Mouse (Mus musculus) kidney, embryonic 14.5 days (tissue): Measurements from ENCODE around the gene 1520401A03Rik. TPM values are rescaled to one million over a fixed set of nuclear protein-coding genes. Genes with fewer than 3 reads are reported as not detected.

Experiments
- ATAC-seq: fragments of 200-750 bp; cut with Nextera tagmentation; 2 replicates; pipeline ENCODE4 v1.8.0; 2017; ENCODE audit warnings: moderate number of reproducible peaks, mild to moderate bottlenecking, moderate TSS enrichment, moderate library complexity; ENCODE audit not compliant: low FRiP score, low TSS enrichment
- H3K27ac ChIP-seq: fragments of 300-500 bp; sonication (generic); 2 replicates; pipeline ENCODE4 v1.5.1; 2014; ENCODE audit warnings: low read depth, mild to moderate bottlenecking, low read length, moderate library complexity, mixed read lengths
- H3K27me3 ChIP-seq: fragments of 300-500 bp; sonication (generic); 2 replicates; pipeline ENCODE4 v1.6.1; 2014; ENCODE audit warnings: mild to moderate bottlenecking, low read length; ENCODE audit not compliant: control insufficient read depth, insufficient read depth
- H3K36me3 ChIP-seq: fragments of 300-500 bp; sonication (generic); 2 replicates; pipeline ENCODE4 v1.6.1; 2014; ENCODE audit warnings: low read length, mixed read lengths; ENCODE audit not compliant: control insufficient read depth, insufficient read depth
- H3K4me1 ChIP-seq: fragments of 300-500 bp; sonication (generic); 2 replicates; pipeline ENCODE4 v1.6.1; 2014; ENCODE audit warnings: low read length, mixed read lengths; ENCODE audit not compliant: control insufficient read depth, insufficient read depth
- H3K4me2 ChIP-seq: fragments of 300-500 bp; sonication (generic); replicated peaks from 2 replicates; pipeline ENCODE4 v1.6.1; 2014; ENCODE audit warnings: low read depth, mild to moderate bottlenecking, low read length
- H3K4me3 ChIP-seq: fragments of 300-500 bp; sonication (generic); 2 replicates; pipeline ENCODE4 v1.5.1; 2014; ENCODE audit warnings: mild to moderate bottlenecking, low read length
- H3K9ac ChIP-seq: fragments of 300-500 bp; sonication (generic); 2 replicates; pipeline ENCODE4 v1.6.1; 2014; ENCODE audit warnings: low read depth, mild to moderate bottlenecking, low read length, moderate library complexity
- H3K9me3 ChIP-seq: fragments of 300-500 bp; sonication (generic); 2 replicates; pipeline ENCODE4 v1.6.1; 2016; ENCODE audit warnings: low read length; ENCODE audit not compliant: control insufficient read depth
- WGBS: fragments of 180-500 bp; shearing (Covaris S2); extraction: QIAGEN DNeasy Blood & Tissue Kit; methylation state at CpG from one replicate; pipeline ENCODE4 v1.1.7; 2014; 5-methylcytosine and 5-hydroxymethylcytosine counted together
- polyA plus RNA-seq: library from polyadenylated mRNA; unstranded; fragments of >200 nt; fragmentation: Nextera tagmentation; extraction: Ambion mirVana; gene quantifications from 2 replicates; pipeline ENCODE4 v1.2.1, GENCODE M21; 2014

1520401A03Rik gene
- polyA plus RNA-seq, 1 experiment from 2014 or later: 0.15 TPM

- Histone ChIP-seq H3K9ac (peak overlapping the region; percentile 57; the same call in 1 of the 2 replicates), H3K27me3 (peaks cover 27% of the 10 kb centered on the region), H3K27ac (no peak overlapping the region), H3K36me3 (no peaks in the 10 kb centered on the region), H3K4me3 (peak overlapping the region; percentile 41), H3K9me3 (no peaks in the 10 kb centered on the region), H3K4me1 (peaks cover 44% of the 10 kb centered on the region; the same call in 1 of the 2 replicates), H3K4me2 (peak overlapping the region; percentile 56)
- no peak for ATAC-seq
- whole genome bisulfite sequencing: 66% methylated on average over 9 of the region's 9 CpGs
Observed at GRCm38 (mm10) chr17:23680336-23680735, 42.2 kb downstream of the 1520401A03Rik start.

DNA sequence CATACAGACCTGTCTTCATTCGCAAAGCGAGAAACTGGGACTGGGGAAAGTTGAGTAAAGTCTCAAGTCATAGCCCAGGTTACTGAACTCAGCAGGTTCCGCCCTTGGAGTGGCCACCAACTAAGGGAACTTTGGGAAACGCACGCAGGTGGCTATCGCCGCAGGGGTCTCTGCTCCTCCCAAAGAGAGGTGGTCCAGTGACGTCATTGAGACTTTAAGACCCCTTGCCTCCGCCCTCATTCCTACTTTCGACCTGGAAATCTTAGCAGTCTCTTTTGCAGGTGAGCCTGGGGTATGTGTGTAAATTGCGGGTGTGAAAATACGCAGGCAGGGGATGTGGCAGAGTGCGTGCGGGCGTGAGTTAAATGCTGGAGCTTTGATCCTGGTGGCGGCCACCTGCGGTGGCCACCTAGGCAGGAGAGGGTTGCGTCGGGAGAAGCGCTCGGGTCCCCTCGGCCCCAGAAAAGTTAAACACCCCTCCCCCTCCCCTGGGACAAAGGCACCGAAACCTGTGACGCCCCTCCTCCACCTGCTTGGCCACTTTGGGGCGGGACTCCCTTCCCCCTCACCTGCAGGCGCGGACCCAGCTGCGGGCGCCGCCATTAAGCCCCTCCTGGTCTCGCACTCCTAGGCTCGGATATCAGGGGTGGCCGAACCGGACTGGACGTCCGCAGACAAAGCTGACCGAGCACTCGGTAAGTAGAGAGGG lies 43.3 kb downstream of the 1520401A03Rik start, which contains the start of gene Cldn6:
Gene Cldn6 (plus strand): TSS at position 123 of the 709 bp plus-strand sequence.
- peak within 1 kb of the TSS; percentile 47; the same call in 1 of the 2 replicates for H3K27ac ChIP-seq
- H3K4me2 ChIP-seq: peak within 1 kb of the TSS; percentile 56
- 4% methylated on average over 38 of the region's 38 CpGs for whole genome bisulfite sequencing
- H3K9me3 ChIP-seq: no peaks in the 10 kb centered on the region
- no peaks in the 10 kb centered on the region for H3K36me3 ChIP-seq
- peak within 1 kb of the TSS; percentile 41 for H3K4me3 ChIP-seq
- peaks cover 49% of the 10 kb centered on the region; the same call in 1 of the 2 replicates for H3K4me1 ChIP-seq
- peak within 1 kb of the TSS; percentile 57 for H3K9ac ChIP-seq
- peaks cover 27% of the 10 kb centered on the region for H3K27me3 ChIP-seq
- no peak for ATAC-seq

- peak within 1 kb of the TSS; percentile 58 for H3K4me3 ChIP-seq
- under 1% methylated on average over 34 of the region's 34 CpGs for WGBS
- peak within 1 kb of the TSS; percentile 97 for H3K4me2 ChIP-seq
- H3K27ac ChIP-seq: peak within 1 kb of the TSS; percentile 30; the same call in 1 of the 2 replicates
- H3K27me3 ChIP-seq: peaks cover 27% of the 10 kb centered on the region
- peak within 1 kb of the TSS; percentile 58 for H3K9ac ChIP-seq
- H3K4me1 ChIP-seq: peaks cover 45% of the 10 kb centered on the region; the same call in 1 of the 2 replicates
- peak; percentile 37; the same call in 1 of the 2 replicates for ATAC-seq
- H3K36me3 ChIP-seq: no peaks in the 10 kb centered on the region
- H3K9me3 ChIP-seq: no peaks in the 10 kb centered on the region
Observed at GRCm38 (mm10) chr17:23677236-23677679, 45.3 kb downstream of the 1520401A03Rik start, which contains the start of gene Tnfrsf12a. TSS of gene Tnfrsf12a (minus strand) at chr17:23677468.

- ATAC-seq: peak; percentile 5; the same call in 1 of the 2 replicates
- no peaks in the 10 kb centered on the region for H3K36me3 ChIP-seq
- H3K4me1 ChIP-seq: peaks cover 41% of the 10 kb centered on the region; the same call in 1 of the 2 replicates
- peak overlapping the region; percentile 58 for H3K4me3 ChIP-seq
- 2% methylated on average over 37 of the region's 37 CpGs for WGBS
- H3K27ac ChIP-seq: peak overlapping the region; percentile 30; the same call in 1 of the 2 replicates
- peak overlapping the region; percentile 58 for H3K9ac ChIP-seq
- H3K9me3 ChIP-seq: no peaks in the 10 kb centered on the region
- H3K27me3 ChIP-seq: peaks cover 22% of the 10 kb centered on the region
- peak overlapping the region; percentile 97 for H3K4me2 ChIP-seq
Observed at GRCm38 (mm10) chr17:23676473-23677031, 46.0 kb downstream of the 1520401A03Rik start.

DNA sequence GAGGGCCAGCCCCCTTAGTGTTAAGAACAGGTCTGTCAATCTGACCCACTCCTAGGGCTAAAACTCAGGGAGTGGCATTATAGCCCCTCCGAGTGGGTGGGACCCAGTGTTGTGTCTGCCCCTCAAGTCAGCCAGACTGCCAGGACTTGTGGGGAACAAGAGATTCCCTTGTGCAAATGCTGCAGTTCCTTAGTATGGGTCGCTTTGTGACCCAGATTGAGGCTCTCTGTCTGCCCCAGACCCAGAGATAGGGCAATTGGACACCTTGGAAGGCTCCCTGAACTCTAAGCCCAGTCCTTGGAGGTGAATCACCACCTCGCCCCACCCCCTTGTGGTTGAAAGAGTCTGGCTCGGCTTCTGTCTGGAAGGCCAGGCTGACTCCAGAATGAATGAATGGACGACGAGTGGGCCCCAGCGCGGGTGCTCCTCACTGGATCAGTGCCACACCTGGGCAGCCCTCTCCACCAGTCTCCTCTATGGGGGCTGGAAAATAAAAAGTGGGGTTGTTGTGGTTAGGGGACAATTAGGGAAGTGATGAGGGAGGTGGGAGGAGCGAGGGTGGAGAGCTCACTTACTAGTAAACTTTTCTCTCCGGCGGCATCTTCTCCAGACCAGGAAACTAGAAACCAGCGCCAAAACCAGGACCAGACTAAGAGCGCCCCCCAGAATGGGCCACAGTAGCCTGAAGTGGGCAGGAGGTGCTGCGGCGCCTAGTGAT lies 46.9 kb downstream of the 1520401A03Rik start:
- WGBS: 9% methylated on average over 15 of the region's 15 CpGs
- Histone ChIP-seq H3K4me1 (peaks cover 38% of the 10 kb centered on the region; the same call in 1 of the 2 replicates), H3K4me3 (peak overlapping the region; percentile 58), H3K9me3 (no peaks in the 10 kb centered on the region), H3K27ac (no peak overlapping the region), H3K4me2 (peak overlapping the region; percentile 97), H3K36me3 (no peaks in the 10 kb centered on the region), H3K9ac (peak overlapping the region; percentile 58; the same call in 1 of the 2 replicates), H3K27me3 (peaks cover 17% of the 10 kb centered on the region)
- ATAC-seq: no peak

DNA sequence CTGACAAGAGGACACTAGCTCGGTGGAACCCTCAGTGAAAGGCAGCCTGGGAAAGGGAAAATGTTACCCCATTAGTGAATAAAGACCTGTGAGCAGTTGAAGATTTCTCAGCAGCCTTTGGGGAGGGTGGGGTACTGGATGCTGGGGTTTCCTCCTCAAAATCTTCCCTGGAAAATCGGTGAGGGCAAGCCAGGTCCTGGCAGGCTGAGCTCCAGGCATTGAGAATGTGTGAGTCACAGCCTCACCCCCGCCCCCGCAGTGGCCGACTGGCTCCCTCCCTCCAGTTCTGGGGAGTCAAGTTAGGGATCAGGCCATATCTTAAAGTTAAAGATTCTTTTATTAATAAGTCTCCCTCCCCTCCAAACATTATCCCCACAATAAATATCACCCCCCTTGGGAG lies 47.5 kb downstream of the 1520401A03Rik start:
- Histone ChIP-seq H3K36me3 (peaks cover 3% of the 10 kb centered on the region; the same call in 1 of the 2 replicates), H3K27me3 (peaks cover 12% of the 10 kb centered on the region), H3K27ac (no peak overlapping the region), H3K4me1 (peaks cover 38% of the 10 kb centered on the region; the same call in 1 of the 2 replicates), H3K4me3 (no peak overlapping the region), H3K9me3 (no peaks in the 10 kb centered on the region), H3K9ac (peak overlapping the region; percentile 18; the same call in 1 of the 2 replicates), H3K4me2 (peak overlapping the region; percentile 56; the same call in 1 of the 2 replicates)
- WGBS: 39% methylated on average over 5 of the region's 5 CpGs
- no peak for ATAC-seq

DNA sequence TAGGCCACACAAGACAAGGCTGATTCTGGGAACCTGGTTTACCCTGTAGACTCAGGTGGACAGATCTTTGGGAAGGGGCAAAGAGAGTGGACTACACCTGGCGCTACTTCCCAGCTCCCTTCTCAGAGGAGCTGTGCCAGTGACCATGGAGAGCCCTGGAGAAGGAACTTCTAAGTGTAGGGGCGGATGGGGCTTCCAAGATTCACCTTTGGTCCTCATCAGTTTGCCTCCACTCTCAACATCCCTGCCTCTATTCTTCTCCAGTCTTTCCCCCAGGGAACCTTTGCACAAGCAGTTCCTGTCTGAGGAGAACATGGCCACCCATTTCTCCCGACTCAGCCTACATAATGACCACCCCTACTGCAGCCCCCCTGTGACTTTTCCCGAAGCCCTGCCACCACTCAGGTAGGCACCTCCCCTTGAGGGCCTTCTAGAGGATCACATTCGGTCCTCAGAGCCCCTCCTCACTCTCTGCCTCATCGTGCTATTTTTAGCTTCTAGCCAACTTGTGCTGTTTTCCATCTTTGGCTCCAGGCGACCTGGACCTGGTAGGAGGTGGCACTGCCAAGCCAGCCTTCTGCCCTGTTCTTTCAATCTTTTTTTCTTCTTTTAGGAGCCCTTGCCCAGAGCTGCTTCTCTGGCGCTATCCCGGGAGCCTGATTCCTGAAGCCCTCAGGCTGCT lies 48.2 kb downstream of the 1520401A03Rik start:
- WGBS: 35% methylated on average over 9 of the region's 9 CpGs
- ATAC-seq: no peak
- Histone ChIP-seq H3K36me3 (peaks cover 9% of the 10 kb centered on the region; the same call in 1 of the 2 replicates), H3K9me3 (no peaks in the 10 kb centered on the region), H3K4me3 (peak overlapping the region; percentile 59), H3K27ac (no peak overlapping the region), H3K4me2 (peak overlapping the region; percentile 56), H3K4me1 (peaks cover 38% of the 10 kb centered on the region; the same call in 1 of the 2 replicates), H3K27me3 (peaks cover 5% of the 10 kb centered on the region), H3K9ac (peak overlapping the region; percentile 66)
